Mouse (Mus musculus): ENCODE results near the gene Tmem203. TPM values are rescaled to one million over a fixed set of nuclear protein-coding genes. Genes with fewer than 3 reads are reported as not detected.
A peak's percentile ranks its signal among the peaks of the same experiment; 100 is the strongest.

Gene Tmem203
- 10 to 100 TPM; 30.5 to 31.4 TPM for total RNA-seq (2021)

DNA sequence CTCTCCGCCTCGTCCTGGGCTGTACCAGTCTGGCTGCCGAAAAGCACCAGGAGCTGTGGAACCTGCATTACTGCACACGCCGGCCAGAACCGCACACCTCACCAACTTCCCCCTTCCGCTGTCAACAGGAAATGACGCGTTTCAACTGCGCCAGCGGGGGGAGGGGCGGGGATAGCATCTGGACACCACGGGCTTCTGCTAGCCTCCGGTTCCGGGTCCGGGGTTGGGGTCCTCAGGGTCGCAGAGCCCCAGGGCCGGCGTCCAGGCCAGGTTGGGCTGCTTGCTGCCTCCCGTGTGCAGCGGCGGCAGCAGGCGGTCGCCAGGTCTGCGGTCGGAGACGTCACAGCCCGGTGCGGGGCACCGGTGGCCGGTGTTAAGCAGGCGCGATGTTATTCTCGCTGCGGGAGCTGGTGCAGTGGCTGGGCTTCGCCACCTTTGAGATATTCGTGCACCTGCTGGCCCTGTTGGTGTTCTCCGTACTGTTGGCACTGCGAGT is at the start of gene Tmem203:
TSS of gene Tmem203 (plus strand) at position 156 of the 496 bp plus-strand sequence.
- peak; percentile 80 to 91 for DNase-seq (ENCODE audit: extremely low spot score in 1 of 2, low spot score in 2 of 2)
- intact Hi-C loops (cut with DNase I): loop anchor here (2.0 kb wide), 1 partner anchor 61 kb away; no protein-coding TSS in a partner anchor

DNA sequence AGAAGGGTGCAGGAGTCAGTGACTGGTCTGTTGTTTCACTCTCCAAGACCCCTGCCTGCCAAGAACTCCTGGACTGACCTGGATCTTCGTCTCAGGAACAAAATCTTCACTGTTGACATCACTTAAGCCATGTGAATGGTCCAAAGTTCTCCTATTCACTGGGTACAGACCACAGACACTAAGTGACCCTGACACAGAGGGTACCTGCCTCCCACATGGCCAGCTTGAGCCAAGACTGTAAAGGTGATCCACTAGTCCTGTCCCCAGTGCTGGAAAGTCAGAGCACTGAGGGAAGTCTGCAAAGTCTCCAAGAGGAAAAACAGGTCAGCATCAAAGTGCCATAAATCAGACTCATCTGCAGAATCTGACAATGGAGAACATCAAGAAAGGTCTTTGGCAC is 47.6 kb upstream of the Tmem203 start:
- intact Hi-C loops (cut with DNase I): no loop called here

DNA sequence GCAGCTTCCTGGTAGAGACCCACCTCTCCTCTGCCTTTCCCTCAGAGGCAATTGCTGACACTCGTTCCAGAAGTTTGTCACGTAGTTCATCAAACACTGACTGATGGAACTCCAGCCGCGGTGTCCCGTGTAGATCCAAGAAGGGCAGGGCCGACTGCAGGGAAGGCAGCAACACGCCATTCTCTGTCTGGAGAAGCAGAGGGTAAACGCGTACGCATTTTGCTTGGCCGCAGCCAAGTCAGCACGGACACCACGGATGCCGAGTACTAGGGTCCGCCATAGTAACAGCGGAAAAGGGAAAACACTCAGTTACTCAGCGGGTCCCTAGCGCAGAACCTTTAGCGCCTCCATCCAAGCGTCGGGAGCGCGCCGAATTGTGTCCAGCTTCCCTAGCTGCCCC is 44.6 kb upstream of the Tmem203 start:
- intact Hi-C loops (cut with DNase I): no loop called here
- no peak for DNase-seq (ENCODE audit: extremely low spot score in 1 of 2, low spot score in 2 of 2)

More for the DNA sequence above, 47.6 kb upstream of the Tmem203 start:
- no peak for DNase-seq (ENCODE audit: extremely low spot score in 1 of 2, low spot score in 2 of 2)

DNA sequence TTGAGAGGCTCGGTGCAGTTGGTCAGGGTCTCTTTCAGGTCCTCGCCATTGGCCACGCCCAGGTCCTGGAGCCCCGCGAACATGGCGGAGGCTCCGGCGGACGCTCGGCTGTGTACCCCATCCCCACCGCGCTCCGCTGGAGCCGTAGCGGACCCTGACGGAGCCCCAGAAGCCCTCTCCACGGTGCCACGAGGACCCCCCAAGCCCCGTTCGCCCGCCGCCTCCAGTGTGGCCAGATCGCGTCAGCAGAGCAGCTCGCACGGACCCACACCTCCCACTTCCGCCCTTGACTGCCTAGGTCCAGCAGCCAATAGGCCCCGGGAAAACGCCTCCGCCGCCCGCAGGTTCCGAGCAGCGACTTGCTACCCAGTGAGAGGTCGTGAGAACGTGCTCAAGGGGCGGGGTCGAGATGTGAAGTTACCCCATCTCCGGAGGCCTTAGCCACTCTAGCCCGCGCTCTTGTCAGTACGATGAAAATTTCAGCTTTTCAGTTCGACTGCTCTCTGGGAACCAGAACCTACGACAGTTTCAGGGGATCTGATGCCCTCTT is 44.0 kb upstream of the Tmem203 start, which contains the start of gene Nelfb:
TSS of gene Nelfb (minus strand) at position 369 of the 550 bp plus-strand sequence.
- intact Hi-C loops (cut with DNase I): no loop called here

DNA sequence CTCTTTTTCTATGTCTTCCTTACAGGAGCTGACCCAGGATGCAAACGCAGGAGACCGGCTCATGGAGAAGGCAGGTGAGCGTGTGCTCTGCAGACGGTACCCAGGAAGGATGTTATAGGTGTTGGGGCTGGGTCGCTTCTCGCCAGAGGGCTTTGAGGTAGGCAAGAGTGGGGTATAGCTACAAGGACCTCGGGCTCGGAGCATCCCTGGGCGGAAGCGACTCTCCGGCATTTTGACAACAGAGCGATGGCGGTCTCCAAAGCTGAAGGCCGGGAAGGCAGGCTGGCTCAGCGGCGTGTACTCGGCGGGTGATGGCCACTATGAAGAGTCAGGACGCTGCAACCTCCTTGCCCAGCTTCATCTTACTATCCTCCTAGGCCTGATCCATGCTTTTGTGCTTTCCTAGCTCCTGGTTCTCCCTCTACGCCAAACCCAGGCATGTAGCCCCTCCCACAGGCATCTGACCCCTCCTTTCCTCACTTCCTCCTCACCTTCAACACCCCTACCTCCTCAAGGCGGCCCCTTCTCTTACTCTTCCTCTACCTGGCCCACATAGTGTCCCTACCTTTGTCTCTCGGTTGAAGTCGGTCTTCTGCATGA is 41.9 kb upstream of the Tmem203 start:
- intact Hi-C loops (cut with DNase I): no loop called here
- no peak for DNase-seq (ENCODE audit: extremely low spot score in 1 of 2, low spot score in 2 of 2)

More for the DNA sequence above, 44.0 kb upstream of the Tmem203 start, which contains the start of gene Nelfb:
- peak; percentile 65 to 94 for DNase-seq (ENCODE audit: extremely low spot score in 1 of 2, low spot score in 2 of 2)

DNA sequence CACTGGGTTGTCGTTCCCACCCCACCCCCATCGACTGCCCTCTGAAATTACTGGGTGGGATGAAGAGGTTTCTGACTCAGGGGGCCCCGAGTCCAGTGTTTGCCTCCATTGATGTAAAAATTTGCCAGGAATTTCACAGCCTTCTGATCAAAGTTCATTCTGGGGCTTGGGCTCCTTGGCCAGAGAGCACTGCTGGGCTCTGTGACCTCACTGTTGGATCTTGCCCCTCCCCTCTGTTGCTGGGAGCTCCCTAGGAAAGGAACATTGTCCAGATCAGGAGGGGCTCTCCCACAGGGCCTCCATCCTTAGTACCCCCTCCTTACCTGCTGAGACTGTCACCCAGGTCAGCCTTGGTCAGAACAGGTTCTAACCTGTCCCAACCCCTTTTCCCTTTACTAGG is 40.8 kb upstream of the Tmem203 start, which contains the start of gene Stpg3:
TSS of gene Stpg3 (minus strand) at position 194 of the 400 bp plus-strand sequence.
- no peak for DNase-seq (ENCODE audit: extremely low spot score in 1 of 2, low spot score in 2 of 2)
- intact Hi-C loops (cut with DNase I): no loop called here

DNA sequence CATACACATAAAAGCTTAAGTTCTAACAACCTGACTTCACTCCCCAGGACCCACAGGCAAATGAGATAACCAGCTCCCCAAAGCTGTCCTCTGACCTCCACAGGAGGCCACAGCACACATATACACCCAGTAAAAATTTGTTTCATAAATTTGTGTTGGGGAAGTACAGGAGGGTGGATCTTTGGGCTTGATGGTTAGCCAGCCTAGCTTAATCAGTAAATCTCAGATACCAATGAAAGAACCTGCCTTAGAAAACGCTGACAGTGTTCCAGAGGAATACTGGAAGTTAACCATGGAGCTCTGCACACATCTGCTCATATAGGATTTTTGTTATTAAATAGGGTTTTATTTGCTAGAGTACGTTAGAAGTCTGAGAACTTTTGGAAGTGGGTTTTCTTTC is 37.6 kb upstream of the Tmem203 start:
- intact Hi-C loops (cut with DNase I): no loop called here
- DNase-seq (ENCODE audit: extremely low spot score in 1 of 2, low spot score in 2 of 2): no peak

DNA sequence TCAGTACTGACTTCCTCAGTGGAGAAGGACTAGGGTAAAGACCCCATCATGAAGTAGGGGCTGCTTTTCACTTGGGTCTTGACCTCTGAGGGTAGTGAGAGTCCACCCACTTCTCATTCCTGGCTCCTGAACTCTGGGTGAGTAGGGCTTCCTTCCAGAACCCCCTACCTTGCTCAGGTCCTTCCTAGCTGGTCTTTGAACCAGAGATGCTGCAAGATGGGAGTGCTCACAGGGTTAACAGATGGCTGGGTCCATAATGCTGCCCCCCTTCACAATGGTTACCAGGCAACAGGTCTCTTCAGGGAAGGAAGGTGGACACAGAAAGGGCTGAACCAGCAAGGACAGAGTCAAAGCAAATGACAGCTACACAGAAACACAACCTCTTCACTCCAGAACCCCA is 36.8 kb upstream of the Tmem203 start, which contains the start of gene Fam166a:
TSS of gene Fam166a (plus strand) at position 301 of the 400 bp plus-strand sequence.
- no peak for DNase-seq (ENCODE audit: extremely low spot score in 1 of 2, low spot score in 2 of 2)

DNA sequence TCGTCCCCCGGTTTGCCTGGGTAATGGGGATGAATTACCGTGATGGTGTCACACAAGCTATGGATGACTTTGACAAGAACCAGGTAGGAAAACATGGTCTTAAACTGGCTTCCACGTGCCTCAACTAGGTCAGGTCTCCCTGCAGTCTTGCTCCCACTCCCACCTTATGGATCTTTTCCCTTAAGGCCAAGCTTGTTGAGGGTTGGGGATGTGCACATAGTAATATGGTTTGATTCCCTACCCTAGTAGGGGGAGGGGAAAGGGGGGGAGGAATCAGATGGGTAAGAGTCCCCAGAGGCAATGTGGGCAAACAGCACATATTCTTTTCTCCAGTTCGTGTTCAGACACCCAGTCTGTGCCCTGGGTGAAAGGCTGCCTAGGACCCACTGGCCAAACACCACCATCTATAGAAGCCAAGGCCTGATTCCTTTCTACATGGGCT is 33.9 kb upstream of the Tmem203 start:
- DNase-seq (ENCODE audit: extremely low spot score in 1 of 2, low spot score in 2 of 2): no peak
- intact Hi-C loops (cut with DNase I): no loop called here

More for the DNA sequence above, 36.8 kb upstream of the Tmem203 start, which contains the start of gene Fam166a:
- intact Hi-C loops (cut with DNase I): no loop called here

DNA sequence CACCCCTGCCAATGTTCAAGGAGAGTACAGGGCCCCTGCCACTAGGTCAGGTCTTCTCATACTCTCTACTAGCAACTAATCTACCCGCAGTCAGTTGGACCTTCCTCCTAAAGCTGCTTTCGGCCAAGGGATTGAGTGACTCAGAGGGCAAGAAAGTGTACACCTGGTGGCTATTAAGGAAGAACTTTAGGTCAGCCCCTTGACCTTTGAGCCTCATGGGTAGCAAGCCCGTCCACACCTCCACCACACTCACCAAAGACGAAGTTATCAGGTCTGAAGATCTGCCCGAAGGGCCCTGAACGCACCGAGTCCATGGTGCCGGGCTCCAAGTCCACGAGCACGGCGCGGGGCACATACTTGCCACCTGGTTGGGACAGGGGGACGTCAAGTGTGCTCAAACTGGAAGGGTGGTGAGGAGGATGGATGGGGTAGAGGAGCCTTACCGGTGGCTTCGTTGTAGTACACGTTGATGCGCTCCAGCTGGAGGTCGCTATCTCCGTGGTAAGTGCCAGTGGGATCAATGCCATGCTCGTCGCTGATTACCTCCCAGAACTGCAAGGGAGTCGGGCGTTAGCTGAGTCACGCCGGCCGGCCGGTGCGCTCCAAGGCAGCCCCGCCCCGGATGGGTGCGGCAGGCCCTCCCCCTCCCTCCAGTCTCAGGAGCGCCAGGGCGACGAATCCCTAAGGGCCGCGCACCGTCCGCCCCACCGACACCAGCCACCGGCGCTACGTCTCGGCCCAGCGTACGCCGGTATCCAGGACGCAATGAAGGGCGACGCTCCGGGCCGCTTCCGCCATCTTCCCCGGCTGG is 31.4 kb upstream of the Tmem203 start:
- peak; percentile 38 to 89 for DNase-seq (ENCODE audit: extremely low spot score in 1 of 2, low spot score in 2 of 2)
- intact Hi-C loops (cut with DNase I): no loop called here

DNA sequence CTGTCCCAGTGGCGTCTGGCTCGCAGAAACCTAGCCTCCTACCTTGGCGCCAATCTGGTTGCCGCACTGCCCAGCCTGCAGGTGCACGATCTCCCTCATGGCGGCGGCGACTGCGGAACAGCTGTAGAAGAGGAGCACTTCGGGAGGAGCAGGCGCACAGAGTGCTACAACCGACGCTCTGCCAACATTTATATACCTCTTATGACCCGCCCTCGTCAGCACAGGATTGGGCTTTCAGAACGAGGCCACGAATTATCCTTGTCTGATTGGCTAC is 30.8 kb upstream of the Tmem203 start, which contains the start of gene Tubb4b:
TSS of gene Tubb4b (minus strand) at position 211 of the 274 bp plus-strand sequence.
- no peak for DNase-seq (ENCODE audit: extremely low spot score in 1 of 2, low spot score in 2 of 2)
- intact Hi-C loops (cut with DNase I): no loop called here

DNA sequence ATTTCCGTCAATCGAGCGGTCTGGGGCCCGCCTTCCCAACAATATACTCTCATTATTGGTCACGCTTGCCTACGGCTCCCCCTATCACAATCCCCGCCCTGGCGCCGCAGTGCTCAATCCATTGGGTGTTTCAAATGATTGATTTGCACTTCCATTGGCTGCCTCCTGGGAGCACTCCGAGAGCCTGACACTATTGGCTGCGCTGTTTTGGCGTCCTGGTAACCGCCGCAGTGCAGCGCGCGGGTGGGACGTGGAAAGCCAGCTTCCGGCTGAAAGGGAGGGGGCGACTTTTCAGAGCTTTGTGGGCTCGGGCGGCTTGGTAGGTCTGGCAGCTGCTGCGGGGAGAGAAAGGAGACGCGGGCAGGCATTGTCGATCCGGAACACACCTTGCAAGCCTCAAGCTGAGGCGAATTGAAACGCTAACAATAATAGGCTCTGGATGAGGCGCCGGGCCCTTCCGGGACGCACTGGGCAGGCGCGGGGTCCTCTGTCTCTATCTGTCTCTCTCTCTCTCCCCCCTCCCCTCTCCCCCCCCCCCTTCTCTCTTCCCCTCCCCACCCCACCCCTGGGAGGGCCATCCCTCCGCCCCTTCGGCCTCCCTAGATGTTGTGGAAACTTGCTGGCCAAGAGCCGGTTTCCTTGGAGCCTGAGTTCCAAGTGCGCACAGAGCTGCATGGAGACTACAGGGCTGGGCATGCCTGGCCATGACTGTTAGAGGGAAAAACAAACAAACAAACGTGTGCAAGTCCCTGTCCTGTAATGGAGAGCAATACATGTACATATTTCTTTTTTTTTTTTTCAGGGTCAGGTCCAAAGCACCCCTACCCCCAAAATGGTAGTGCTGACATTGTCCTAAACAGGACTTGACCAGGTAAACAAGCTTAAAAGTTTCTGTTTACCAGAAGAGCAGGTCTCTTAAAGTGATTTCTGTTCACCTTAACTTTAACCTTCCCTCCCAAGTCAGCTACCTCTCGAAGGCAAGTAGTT is 30.2 kb upstream of the Tmem203 start:
- peak; percentile 99 to 100 for DNase-seq (ENCODE audit: extremely low spot score in 1 of 2, low spot score in 2 of 2)
- intact Hi-C loops (cut with DNase I): no loop called here

DNA sequence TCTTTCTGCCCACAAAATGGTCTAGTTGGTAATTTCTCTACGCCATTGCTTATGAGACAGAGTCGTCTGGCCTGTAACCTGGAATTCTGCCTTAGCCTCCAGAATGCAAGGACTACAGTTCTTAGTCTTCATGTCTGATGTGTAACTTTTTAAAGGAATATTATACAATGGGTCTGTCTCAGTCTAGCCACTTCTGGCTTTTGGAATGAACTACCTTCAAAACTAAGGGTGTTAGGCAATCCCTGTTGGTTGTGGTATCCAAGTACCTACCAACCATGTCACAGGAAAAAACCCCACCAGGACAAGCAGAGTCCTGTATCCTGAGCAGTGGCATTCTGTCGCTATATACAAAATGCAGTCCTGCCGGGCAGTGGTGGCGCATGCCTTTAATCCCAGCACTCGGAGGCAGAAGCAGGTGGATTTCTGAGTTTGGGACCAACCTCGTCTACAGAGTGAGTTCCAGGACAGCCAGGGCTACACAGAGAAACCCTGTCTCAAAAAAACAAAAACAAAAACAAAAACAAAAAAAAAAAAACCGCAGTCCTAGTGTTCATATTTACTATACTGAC is 29.3 kb upstream of the Tmem203 start:
- DNase-seq (ENCODE audit: extremely low spot score in 1 of 2, low spot score in 2 of 2): no peak
- intact Hi-C loops (cut with DNase I): no loop called here

DNA sequence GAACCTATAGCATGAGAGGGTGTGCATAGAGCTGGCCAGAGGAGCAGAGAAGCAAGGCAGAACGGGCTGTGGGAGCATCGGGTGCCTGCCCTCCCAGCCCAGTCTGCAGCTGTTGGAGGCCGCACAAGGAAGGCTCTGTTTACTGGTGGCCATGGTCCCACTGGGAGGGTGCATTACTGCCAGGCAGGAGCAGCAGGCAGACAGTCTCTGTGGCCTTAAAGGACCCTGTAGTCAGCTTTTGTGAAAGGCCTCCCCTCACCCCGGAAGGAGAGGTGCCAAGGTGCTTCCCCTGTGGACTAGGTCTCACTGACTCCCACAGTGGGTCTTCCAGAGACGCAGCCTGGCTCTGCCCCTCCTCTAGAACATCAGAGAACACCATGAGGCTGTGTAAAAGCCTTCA is 28.4 kb upstream of the Tmem203 start:
- DNase-seq (ENCODE audit: extremely low spot score in 1 of 2, low spot score in 2 of 2): peak; percentile 60
- intact Hi-C loops (cut with DNase I): no loop called here

DNA sequence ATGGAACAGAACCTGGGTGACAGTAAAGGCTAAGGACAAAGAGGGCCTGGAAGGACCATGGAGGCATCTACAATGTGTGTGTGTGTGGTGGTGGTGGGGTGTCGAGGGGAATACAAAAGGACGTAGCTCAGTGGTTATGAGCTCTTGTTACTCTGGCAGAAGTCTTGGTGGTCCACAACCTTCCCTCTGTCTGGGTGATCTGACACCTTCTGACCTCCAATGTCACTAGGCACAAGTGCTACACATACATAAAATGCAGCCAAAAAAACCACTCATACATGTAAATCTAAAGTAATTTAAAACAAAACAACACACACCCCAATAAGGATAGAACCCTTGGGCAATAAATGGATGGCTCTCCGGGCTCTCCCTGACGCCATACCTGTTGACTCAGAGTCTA is 27.8 kb upstream of the Tmem203 start:
- intact Hi-C loops (cut with DNase I): no loop called here
- DNase-seq (ENCODE audit: extremely low spot score in 1 of 2, low spot score in 2 of 2): no peak

DNA sequence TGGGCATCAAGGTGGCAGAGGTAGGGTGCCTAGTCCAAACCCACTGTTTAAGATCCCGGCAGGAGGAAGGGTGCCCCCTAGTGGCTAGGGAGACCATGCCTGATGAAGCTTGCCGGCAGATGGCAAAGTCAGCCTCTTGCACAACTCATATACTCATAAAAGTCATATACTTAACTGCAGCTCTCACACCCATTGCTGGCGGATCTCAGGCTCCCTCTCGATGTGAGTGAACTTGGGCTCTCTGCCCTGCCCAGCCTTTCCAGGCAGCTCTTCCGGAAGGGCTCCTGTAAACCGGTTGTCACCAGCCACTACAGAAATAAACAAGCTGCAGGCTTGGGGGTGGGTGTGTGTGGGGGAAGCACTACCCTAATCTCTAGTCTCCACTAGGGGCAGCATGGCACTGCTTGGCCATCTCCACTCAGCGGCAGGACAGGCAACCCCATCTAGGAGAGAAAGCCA is 26.8 kb upstream of the Tmem203 start:
- intact Hi-C loops (cut with DNase I): no loop called here

DNA sequence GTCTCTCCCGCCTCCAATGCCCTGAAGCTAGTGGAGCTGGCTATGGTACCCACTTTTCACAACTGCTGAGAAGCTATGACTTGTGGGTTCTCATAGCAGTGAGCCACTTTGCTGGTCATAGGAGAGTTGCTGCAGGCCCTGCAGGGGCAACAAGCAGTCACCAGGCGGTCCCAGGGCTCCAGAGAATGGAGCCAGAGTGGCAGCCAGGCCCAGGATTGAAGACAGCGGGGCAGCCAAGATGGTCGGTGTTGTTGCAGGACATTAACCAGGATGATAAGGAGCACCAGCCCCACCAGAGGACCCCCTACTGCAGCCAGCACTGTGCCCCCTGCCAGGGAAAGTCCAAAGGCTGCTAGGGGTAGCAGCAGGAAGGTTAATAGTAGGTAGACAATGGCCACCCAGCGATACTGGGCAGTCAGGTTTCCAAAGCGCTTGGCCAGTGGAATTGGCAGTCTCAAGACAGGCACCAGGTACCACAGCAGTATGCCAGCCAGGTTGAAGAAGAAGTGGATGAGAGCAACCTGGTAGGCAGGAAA is 26.2 kb upstream of the Tmem203 start:
- DNase-seq (ENCODE audit: extremely low spot score in 1 of 2, low spot score in 2 of 2): no peak
- intact Hi-C loops (cut with DNase I): no loop called here

More for the DNA sequence above, 26.8 kb upstream of the Tmem203 start:
- DNase-seq (ENCODE audit: extremely low spot score in 1 of 2, low spot score in 2 of 2): peak; percentile 82 to 92

DNA sequence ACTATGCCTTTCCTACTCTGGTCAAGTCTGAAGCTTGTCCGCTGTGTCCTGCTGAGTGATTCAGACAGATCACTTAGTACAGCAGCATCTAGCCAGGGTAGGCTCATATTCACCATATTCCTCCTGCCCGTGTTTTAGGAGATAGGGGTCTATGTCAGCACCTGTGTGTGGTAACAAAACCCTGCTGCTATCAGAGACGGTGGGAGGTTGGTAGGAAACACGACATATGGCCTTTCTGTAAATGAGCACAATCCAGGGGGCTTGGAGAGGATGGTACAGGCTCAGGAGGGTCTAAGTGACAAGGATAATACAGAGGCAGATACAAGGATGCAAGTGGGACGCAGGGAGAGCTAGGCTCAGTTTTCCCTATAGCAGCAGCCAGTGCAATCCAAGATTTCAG is 25.7 kb upstream of the Tmem203 start:
- intact Hi-C loops (cut with DNase I): no loop called here

More for the DNA sequence above, 25.7 kb upstream of the Tmem203 start:
- DNase-seq (ENCODE audit: extremely low spot score in 1 of 2, low spot score in 2 of 2): no peak
